Comparison of ENCODE assay signal across 8 mouse cellular contexts in genomic region chr19:45079769-45080515, GRCm38 (mm10). TPM values are rescaled to one million over a fixed set of nuclear protein-coding genes. Genes with fewer than 3 reads are reported as not detected.
DNase-seq lines count a peak whose midpoint lies in the region; ATAC-seq and TF ChIP-seq lines count a peak whose summit lies in the region.

No protein-coding gene starts in this region.

- no peak for TF ChIP-seq CTCF in kidney, adult 2 months (conservative IDR thresholded peaks at IDR 0.05; ENCODE audit: insufficient read depth, insufficient read length, low read depth, low read length)

- H3K9me3 ChIP-seq in heart, embryonic 10.5 days: no peaks in the 10 kb centered on the region
- no peaks in the 10 kb centered on the region for H3K9me3 ChIP-seq in liver, embryonic 15.5 days (replicated peaks)
- no peaks in the 10 kb centered on the region for H3K9me3 ChIP-seq in neural tube, embryonic 12.5 days

- peaks cover 88% of the 10 kb centered on the region for H3K27me3 ChIP-seq in heart, embryonic 10.5 days (ENCODE audit: insufficient read depth, poor library complexity, severe bottlenecking)
- no peaks in the 10 kb centered on the region for H3K27me3 ChIP-seq in kidney, adult 2 months (replicated peaks; ENCODE audit: control insufficient read depth, insufficient read depth, low read length)
- H3K27me3 ChIP-seq in liver, embryonic 15.5 days: peaks cover 98% of the 10 kb centered on the region
- H3K27me3 ChIP-seq in neural tube, embryonic 12.5 days (replicated peaks): peaks cover 95% of the 10 kb centered on the region

- H3K27ac ChIP-seq in heart, embryonic 10.5 days: peak overlapping the region; percentile 53
- no peak overlapping the region for H3K27ac ChIP-seq in kidney, adult 2 months (ENCODE audit: insufficient read depth, low read depth, low read length)
- no peak overlapping the region for H3K27ac ChIP-seq in liver, embryonic 15.5 days (replicated peaks)
- H3K27ac ChIP-seq in neural tube, embryonic 12.5 days: no peak overlapping the region

- DNase-seq in B cell, adult 2 months: peak; percentile 64 to 65
- peak; percentile 80 for DNase-seq in adrenal gland, adult (ENCODE audit: inconsistent age in 2 of 2, low spot score in 1 of 2)
- DNase-seq in embryo, embryonic 9.5 days (ENCODE audit: extremely low spot score): peak; percentile 64
- DNase-seq in heart, embryonic 10.5 days (ENCODE audit: low spot score): no peak
- DNase-seq in kidney, adult 2 months: peak; percentile 65
- peak; percentile 74 for DNase-seq in thymus, postnatal 4 days

- H3K4me3 ChIP-seq in heart, embryonic 10.5 days: peak overlapping the region; percentile 55
- H3K4me3 ChIP-seq in kidney, adult 2 months (ENCODE audit: insufficient read depth, low read depth, low read length): peak overlapping the region; percentile 28; the same call in 1 of the 2 replicates
- peak overlapping the region; percentile 21 for H3K4me3 ChIP-seq in liver, embryonic 15.5 days (replicated peaks)
- peak overlapping the region; percentile 16; the same call in 1 of the 2 replicates for H3K4me3 ChIP-seq in neural tube, embryonic 12.5 days

- H3K4me2 ChIP-seq in liver, embryonic 15.5 days: peak overlapping the region; percentile 53
- peak overlapping the region; percentile 51 for H3K4me2 ChIP-seq in neural tube, embryonic 12.5 days (replicated peaks)

- no peaks in the 10 kb centered on the region for H3K36me3 ChIP-seq in heart, embryonic 10.5 days
- no peaks in the 10 kb centered on the region for H3K36me3 ChIP-seq in kidney, adult 2 months (ENCODE audit: control insufficient read depth, insufficient read depth, low read length)
- no peaks in the 10 kb centered on the region for H3K36me3 ChIP-seq in liver, embryonic 15.5 days (replicated peaks)
- H3K36me3 ChIP-seq in neural tube, embryonic 12.5 days: no peaks in the 10 kb centered on the region

- no peak for ATAC-seq in liver, embryonic 15.5 days (ENCODE audit: insufficient read depth)
- ATAC-seq in neural tube, embryonic 12.5 days (ENCODE audit: low FRiP score, low read depth): peak; percentile 3; the same call in 1 of the 2 replicates

- H3K4me1 ChIP-seq in heart, embryonic 10.5 days: peaks cover 63% of the 10 kb centered on the region
- no peaks in the 10 kb centered on the region for H3K4me1 ChIP-seq in kidney, adult 2 months (ENCODE audit: control insufficient read depth, insufficient read depth, low read length)
- peaks cover 53% of the 10 kb centered on the region for H3K4me1 ChIP-seq in liver, embryonic 15.5 days (replicated peaks)
- peaks cover 39% of the 10 kb centered on the region for H3K4me1 ChIP-seq in neural tube, embryonic 12.5 days

- TF ChIP-seq POLR2A in kidney, adult 2 months (IDR thresholded peaks at IDR 0.05; ENCODE audit: low read depth, low read length): no peak

- under 1% methylated on average over 45 of the region's 45 CpGs for WGBS in heart, embryonic 10.5 days
- WGBS in kidney, adult 2 months: 2% methylated on average over 45 of the region's 45 CpGs
- under 1% methylated on average over 45 of the region's 45 CpGs for WGBS in liver, embryonic 15.5 days (ENCODE audit: insufficient replicate concordance)
- WGBS in neural tube, embryonic 12.5 days: 1% methylated on average over 45 of the region's 45 CpGs

- no peak overlapping the region for H3K9ac ChIP-seq in liver, embryonic 15.5 days
- peak overlapping the region; percentile 18; the same call in 1 of the 2 replicates for H3K9ac ChIP-seq in neural tube, embryonic 12.5 days

RNA-seq across cellular contexts. Expression of gene Kazald1, which starts 4.9 kb away (rescaled TPM):
- 3.3 and 6.3 TPM in 2 replicates for polyA plus RNA-seq in heart, embryonic 10.5 days (2016; fragmentation: Nextera tagmentation; extraction: Ambion mirVana)
- polyA plus RNA-seq in kidney, adult 2 months (2012; rRNA removed): 1.9 and 2.1 TPM in 2 replicates
- 0.24 and 0.32 TPM in 2 replicates for polyA plus RNA-seq in liver, embryonic 15.5 days (2015; fragmentation: Nextera tagmentation; extraction: Ambion mirVana)
- polyA plus RNA-seq in neural tube, embryonic 12.5 days (2016; fragmentation: Nextera tagmentation; extraction: Ambion mirVana): 0.46 and 0.57 TPM in 2 replicates

RNA-seq across cellular contexts. Expression of gene Sfxn3, which starts 32.6 kb away (rescaled TPM):
- 11.8 and 13.4 TPM in 2 replicates for polyA plus RNA-seq in heart, embryonic 10.5 days (2016; fragmentation: Nextera tagmentation; extraction: Ambion mirVana)
- 20.8 and 23.5 TPM in 2 replicates for polyA plus RNA-seq in kidney, adult 2 months (2012; rRNA removed)
- polyA plus RNA-seq in liver, embryonic 15.5 days (2015; fragmentation: Nextera tagmentation; extraction: Ambion mirVana): 2.9 and 3.1 TPM in 2 replicates
- 38.3 and 41.2 TPM in 2 replicates for polyA plus RNA-seq in neural tube, embryonic 12.5 days (2016; fragmentation: Nextera tagmentation; extraction: Ambion mirVana)

RNA-seq across cellular contexts. Expression of gene Pdzd7, which starts 34.4 kb away (rescaled TPM):
- 0.34 and 0.55 TPM in 2 replicates for polyA plus RNA-seq in heart, embryonic 10.5 days (2016; fragmentation: Nextera tagmentation; extraction: Ambion mirVana)
- 0.74 and 0.99 TPM in 2 replicates for polyA plus RNA-seq in kidney, adult 2 months (2012; rRNA removed)
- polyA plus RNA-seq in liver, embryonic 15.5 days (2015; fragmentation: Nextera tagmentation; extraction: Ambion mirVana): not detected in 2 replicates
- 0.63 and 0.72 TPM in 2 replicates for polyA plus RNA-seq in neural tube, embryonic 12.5 days (2016; fragmentation: Nextera tagmentation; extraction: Ambion mirVana)
